Mouse (Mus musculus) lung, adult 2 months (tissue): ENCODE measurements at regions not wholly inside any gene's neighbourhood (a gene's known extent, or its start where the extent isn't known, plus 50 kb on each side); places are given as distances from the start of the nearest gene placed in this dataset.

ENCODE experiments used
- DNase-seq: peaks from one replicate; pipeline ENCODE4 v3.0.0; 2022
- H3K4me1 ChIP-seq: fragments of 200-500 bp; 2 replicates; pipeline ENCODE4 v1.6.1; 2011; ENCODE audit warnings: low read length; ENCODE audit not compliant: control insufficient read depth, insufficient read depth
- H3K4me3 ChIP-seq: fragments of 200-500 bp; replicated peaks from 2 replicates; pipeline ENCODE3; 2011; ENCODE audit warnings: low read depth, mild to moderate bottlenecking, control low read depth, low read length; ENCODE audit errors: extremely low read depth
- CTCF ChIP-seq: fragments of 200-500 bp; IDR thresholded peaks from 2 replicates; pipeline ENCODE4 v1.5.1; 2011; ENCODE audit warnings: mild to moderate bottlenecking, low read length, control low read depth; ENCODE audit not compliant: insufficient read depth
- POLR2A ChIP-seq: fragments of 200-500 bp; IDR thresholded peaks from 2 replicates; pipeline ENCODE4 v1.6.1; 2011; ENCODE audit warnings: low read depth, mild to moderate bottlenecking, control low read depth, low read length, borderline replicate concordance; ENCODE audit errors: extremely low read depth
- whole genome bisulfite sequencing: fragments of 180-500 bp; shearing (Covaris S2); methylation state at CpG from one replicate; pipeline ENCODE4 v1.1.7; 2018; 5-methylcytosine and 5-hydroxymethylcytosine counted together

- DNase-seq = no peak
- Histone ChIP-seq H3K4me1 (no peaks in the 10 kb centered on the region), H3K4me3 (no peak overlapping the region)
- 37% methylated on average over 8 of the region's 8 CpGs for WGBS
- TF ChIP-seq POLR2A = no peak
- TF ChIP-seq CTCF = no peak
Observed at GRCm38 (mm10) chr17:88328807-88329206, 111.7 kb upstream of the Foxn2 start.

- 69% methylated on average over 9 of the region's 9 CpGs for WGBS
Observed at GRCm38 (mm10) chr17:88329715-88330114, 110.8 kb upstream of the Foxn2 start.

DNA sequence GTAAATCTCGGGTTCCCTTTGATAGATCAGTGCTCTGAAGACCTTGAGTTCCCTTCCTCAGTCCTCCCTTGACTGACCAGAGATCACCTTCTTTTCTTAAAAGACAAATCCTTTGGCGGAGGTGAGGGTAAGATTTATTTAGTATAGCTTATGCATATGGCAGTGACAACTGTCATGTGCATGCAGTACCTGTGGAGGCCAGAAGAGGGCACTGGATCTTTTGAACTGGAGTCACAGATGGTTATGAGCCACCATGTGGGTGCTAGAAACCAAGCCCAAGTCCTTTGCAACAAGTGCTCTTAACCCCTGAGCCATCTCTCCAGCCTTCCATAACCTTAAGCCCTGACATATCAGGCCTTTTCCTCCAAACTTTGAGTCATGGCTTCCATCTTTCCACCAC is 110.4 kb upstream of the Foxn2 start:
- no peak for DNase-seq
- no peak for TF ChIP-seq POLR2A
- TF ChIP-seq CTCF = 0 out of 2 replicates have a peak, but pooled peaks have one; percentile 3
- 84% methylated on average over 2 of the region's 2 CpGs for WGBS
- H3K4me3 ChIP-seq = no peak overlapping the region
- no peaks in the 10 kb centered on the region for H3K4me1 ChIP-seq

More at GRCm38 (mm10) chr17:88329715-88330114, 110.8 kb upstream of the Foxn2 start:
- Histone ChIP-seq H3K4me3 (no peak overlapping the region), H3K4me1 (no peaks in the 10 kb centered on the region)
- peak; percentile 11 for DNase-seq
- TF ChIP-seq CTCF (no peak), POLR2A (no peak)

GRCm38 (mm10) chr17:88333816-88334215 is 106.7 kb upstream of the Foxn2 start:
- Histone ChIP-seq H3K4me1 (no peaks in the 10 kb centered on the region), H3K4me3 (no peak overlapping the region)
- TF ChIP-seq CTCF (no peak), POLR2A (no peak)
- no peak for DNase-seq
- 77% methylated on average over 4 of the region's 4 CpGs for WGBS

DNA sequence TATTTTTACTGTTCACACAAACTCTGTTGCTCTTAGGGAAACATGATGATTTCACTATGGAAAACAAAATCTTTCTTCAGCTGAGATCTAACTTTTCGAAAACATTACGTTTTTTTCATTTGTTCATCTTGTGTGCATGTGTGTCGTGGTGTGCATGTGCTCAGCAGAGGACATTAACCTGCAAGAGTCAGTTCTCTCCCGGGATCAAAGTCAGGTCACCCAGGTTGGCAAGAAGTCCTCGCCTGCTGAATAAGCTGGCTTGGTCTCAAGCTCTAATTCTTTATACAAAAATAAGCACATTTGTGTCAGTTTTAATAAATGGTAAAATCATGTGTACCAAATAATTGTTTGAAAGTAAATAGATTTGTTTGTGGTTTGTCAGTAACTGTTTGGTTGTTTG is 105.2 kb upstream of the Foxn2 start:
- WGBS = 73% methylated on average over 5 of the region's 5 CpGs
- DNase-seq = no peak
- TF ChIP-seq CTCF (no peak), POLR2A (no peak)
- H3K4me3 ChIP-seq = no peak overlapping the region
- H3K4me1 ChIP-seq = no peaks in the 10 kb centered on the region

DNA sequence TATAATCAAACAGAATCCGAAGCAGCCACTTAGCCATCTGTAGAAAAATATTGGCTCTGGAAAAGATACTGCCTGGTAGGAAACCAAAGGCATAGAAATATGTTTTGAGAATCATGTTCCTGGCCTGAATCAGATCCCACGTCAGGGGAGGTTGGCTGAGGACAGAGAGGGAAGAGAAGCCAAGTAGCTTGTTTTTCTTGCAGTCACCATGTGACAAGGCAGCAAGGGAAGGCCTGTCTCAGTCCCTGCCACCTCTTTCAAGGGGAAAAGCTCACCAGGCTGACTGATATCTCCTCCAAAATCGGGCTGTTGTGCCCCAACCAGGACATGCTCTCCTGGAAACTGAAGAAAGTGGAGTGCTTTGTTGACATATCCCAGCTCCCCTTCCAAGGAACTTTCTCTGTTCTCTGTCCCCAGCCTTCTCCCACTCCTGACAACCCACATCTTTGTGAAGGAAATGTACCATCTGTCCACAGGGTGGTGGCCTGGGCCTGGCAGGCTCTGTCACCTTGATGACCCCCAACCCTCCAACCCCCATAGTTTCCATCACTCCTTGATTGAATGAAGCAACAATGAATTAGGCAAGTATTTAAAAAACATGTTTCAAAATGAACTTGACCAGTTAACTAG is 104.3 kb upstream of the Foxn2 start:
- TF ChIP-seq POLR2A (no peak), CTCF (no peak)
- 32% methylated on average over 3 of the region's 3 CpGs for WGBS
- H3K4me3 ChIP-seq = no peak overlapping the region
- no peak for DNase-seq
- no peaks in the 10 kb centered on the region for H3K4me1 ChIP-seq

GRCm38 (mm10) chr17:88337649-88338404 is 102.7 kb upstream of the Foxn2 start:
- no peaks in the 10 kb centered on the region for H3K4me1 ChIP-seq
- no peak for DNase-seq

GRCm38 (mm10) chr17:88341141-88341540 is 99.4 kb upstream of the Foxn2 start:
- Histone ChIP-seq H3K4me1 (no peaks in the 10 kb centered on the region), H3K4me3 (no peak overlapping the region)
- no peak for TF ChIP-seq POLR2A
- TF ChIP-seq CTCF = no peak
- 57% methylated on average over 5 of the region's 5 CpGs for WGBS
- DNase-seq = no peak

More at GRCm38 (mm10) chr17:88337649-88338404, 102.7 kb upstream of the Foxn2 start:
- WGBS = 72% methylated on average over 8 of the region's 8 CpGs
- H3K4me3 ChIP-seq = no peak overlapping the region
- TF ChIP-seq POLR2A (no peak), CTCF (no peak)

DNA sequence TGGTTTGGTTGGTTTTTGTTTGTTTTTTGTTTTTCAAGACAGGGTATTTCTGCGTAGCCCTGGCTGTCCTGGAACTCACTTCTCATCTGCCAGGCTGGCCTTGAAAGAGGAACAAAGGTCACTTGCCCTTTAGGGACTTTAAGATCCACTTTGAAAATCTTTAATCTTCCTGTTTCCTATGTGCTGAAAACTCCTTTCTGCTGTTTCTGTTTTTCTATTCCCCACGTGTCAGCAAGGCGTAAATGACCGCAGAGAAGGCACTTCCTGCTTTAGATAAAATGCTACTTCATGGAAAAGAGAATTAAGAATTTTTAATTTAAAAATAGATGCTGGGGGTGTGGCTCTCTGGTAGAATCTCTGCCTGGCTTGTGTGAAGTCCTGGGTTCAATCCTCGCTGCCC is 98.9 kb upstream of the Foxn2 start:
- TF ChIP-seq CTCF = no peak
- no peak for TF ChIP-seq POLR2A
- WGBS = 63% methylated on average over 5 of the region's 5 CpGs
- no peaks in the 10 kb centered on the region for H3K4me1 ChIP-seq
- H3K4me3 ChIP-seq = no peak overlapping the region
- DNase-seq = no peak

GRCm38 (mm10) chr17:88343091-88343783 is 97.3 kb upstream of the Foxn2 start:
- DNase-seq = no peak
- WGBS = 75% methylated on average over 17 of the region's 17 CpGs

More at GRCm38 (mm10) chr17:88343091-88343783, 97.3 kb upstream of the Foxn2 start:
- TF ChIP-seq POLR2A (no peak), CTCF (no peak)
- H3K4me3 ChIP-seq = no peak overlapping the region
- no peaks in the 10 kb centered on the region for H3K4me1 ChIP-seq
